Mouse (Mus musculus) cortical plate, adult 2 months (tissue): ENCODE results near the gene Gm572.

Experiments
- CTCF ChIP-seq: fragments of 200-500 bp; IDR thresholded peaks from 2 replicates; pipeline ENCODE4 v1.5.1; 2011; ENCODE audit warnings: mild to moderate bottlenecking, control low read depth, low read length; ENCODE audit not compliant: insufficient read depth; ENCODE audit errors: extremely low read depth
- POLR2A ChIP-seq: fragments of 200-500 bp; IDR thresholded peaks from 2 replicates; pipeline ENCODE4 v1.6.1; 2011; ENCODE audit warnings: mild to moderate bottlenecking, low read length, control low read depth; ENCODE audit not compliant: insufficient read depth; ENCODE audit errors: extremely low read depth

GRCm38 (mm10) chr4:148712632-148713031, 69.5 kb downstream of the Gm572 start:
- TF ChIP-seq CTCF (no peak), POLR2A (no peak)
